Mouse (Mus musculus): ENCODE data around the gene Hc. TPM values are rescaled to one million over a fixed set of nuclear protein-coding genes. Genes with fewer than 3 reads are reported as not detected.

Gene Hc
- polyA plus RNA-seq, 1 experiment from 2014 or later, result 0.38 TPM

Other genes starting within 250 kb of the Hc start
- gene Fbxw2, start 235.1 kb downstream of the Hc start, polyA plus RNA-seq (2014; fragmentation: Nextera tagmentation; extraction: Ambion mirVana), result 66.3 and 71.2 TPM in 2 replicates
- 0.33 TPM in 1 of 2 replicates, not detected in the other for gene Gm34653, start 228.4 kb downstream of the Hc start, polyA plus RNA-seq (2014; fragmentation: Nextera tagmentation; extraction: Ambion mirVana)
- 0.15 and 0.32 TPM in 2 replicates for gene Cutal, start 187.0 kb downstream of the Hc start, polyA plus RNA-seq (2014; fragmentation: Nextera tagmentation; extraction: Ambion mirVana)
- 114 and 128 TPM in 2 replicates for gene Psmd5, start 186.5 kb downstream of the Hc start, polyA plus RNA-seq (2014; fragmentation: Nextera tagmentation; extraction: Ambion mirVana)
- 2.2 and 2.3 TPM in 2 replicates for gene Phf19, start 147.4 kb downstream of the Hc start, polyA plus RNA-seq (2014; fragmentation: Nextera tagmentation; extraction: Ambion mirVana)
- 0.35 and 1.1 TPM in 2 replicates for gene Traf1, start 99.7 kb downstream of the Hc start, polyA plus RNA-seq (2014; fragmentation: Nextera tagmentation; extraction: Ambion mirVana)
- 0.13 TPM in 1 of 2 replicates, not detected in the other for gene AI182371, start 40.1 kb upstream of the Hc start, polyA plus RNA-seq (2014; fragmentation: Nextera tagmentation; extraction: Ambion mirVana)
- 31.3 and 32.7 TPM in 2 replicates for gene Cntrl, start 48.1 kb upstream of the Hc start, polyA plus RNA-seq (2014; fragmentation: Nextera tagmentation; extraction: Ambion mirVana)
- 246 and 247 TPM in 2 replicates for gene Rab14, start 139.7 kb upstream of the Hc start, polyA plus RNA-seq (2014; fragmentation: Nextera tagmentation; extraction: Ambion mirVana)
- 50.1 and 51.7 TPM in 2 replicates for gene Gsn, start 194.9 kb upstream of the Hc start, polyA plus RNA-seq (2014; fragmentation: Nextera tagmentation; extraction: Ambion mirVana)

All from embryonic facial prominence, embryonic 11.5 days (tissue).